In the genomic region with DNA sequence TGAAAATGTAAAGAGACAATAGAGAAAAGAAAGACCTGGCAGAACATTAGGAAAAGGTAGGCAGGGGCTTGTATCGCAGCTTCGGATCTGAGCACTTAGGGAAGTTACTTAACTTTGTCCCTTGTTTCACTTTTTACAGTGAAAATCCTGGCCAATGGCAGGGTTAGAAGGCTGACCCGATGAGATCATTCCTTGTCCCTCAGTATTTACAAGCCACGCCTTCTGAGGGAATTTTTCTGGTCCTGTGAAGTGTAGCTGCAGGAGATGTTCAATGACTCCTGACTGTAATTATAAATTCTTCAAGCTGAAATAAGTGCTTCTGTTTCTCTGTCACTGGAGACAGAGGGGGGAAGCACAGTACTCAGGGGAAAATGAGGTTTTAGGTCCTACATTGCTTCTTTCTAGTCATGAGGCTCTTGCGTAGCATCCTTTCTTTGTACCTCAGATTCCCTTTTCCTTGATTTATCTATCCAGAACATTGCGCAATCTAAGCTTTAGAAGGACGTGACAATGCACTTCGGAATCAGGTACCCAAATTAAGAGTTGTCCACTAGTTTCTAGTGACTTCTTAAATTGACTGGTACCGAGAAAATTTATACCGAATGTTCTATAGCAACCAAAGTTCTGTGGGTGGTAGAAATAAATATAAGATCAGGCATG, we compare ENCODE assay signal across 19 mouse cellular contexts.
"Had no signal": no experiment of that assay in that cellular context is flagged by ENCODE, and none has a peak within 500 bp of the region (broad histone marks: within the 10 kb centered on the region; RNA-seq: fewer than 3 reads in every experiment).

No protein-coding gene starts in this region.

- H3K36me3 ChIP-seq: intestine, embryonic 15.5 days; limb, embryonic 10.5 days; liver, embryonic 12.5 days; liver, embryonic 15.5 days; midbrain, embryonic 13.5 days; neural tube, embryonic 12.5 days; neural tube, embryonic 15.5 days; stomach, embryonic 15.5 days had no signal

- DNase-seq: kidney, adult 18-20 months; kidney, postnatal 10 days; kidney, postnatal 36 days; liver; lung, embryonic 14.5 days; retina, postnatal 1 day; right cerebral cortex, postnatal 25 days; spleen, adult 18-20 months; thymus, postnatal 25 days had no signal

- H3K27ac ChIP-seq: intestine, embryonic 15.5 days; limb, embryonic 10.5 days; limb, embryonic 13.5 days; liver, embryonic 12.5 days; liver, embryonic 15.5 days; macrophage; midbrain, embryonic 13.5 days; neural tube, embryonic 12.5 days; neural tube, embryonic 15.5 days; stomach, embryonic 15.5 days had no signal

- H3K4me1 ChIP-seq: intestine, embryonic 15.5 days; limb, embryonic 10.5 days; liver, embryonic 12.5 days; liver, embryonic 15.5 days; midbrain, embryonic 13.5 days; neural tube, embryonic 12.5 days; neural tube, embryonic 15.5 days; stomach, embryonic 15.5 days had no signal

- H3K27me3 ChIP-seq: intestine, embryonic 15.5 days; limb, embryonic 13.5 days; liver, embryonic 12.5 days; liver, embryonic 15.5 days; midbrain, embryonic 13.5 days; neural tube, embryonic 12.5 days; neural tube, embryonic 15.5 days; stomach, embryonic 15.5 days had no signal

- H3K9ac ChIP-seq: intestine, embryonic 15.5 days; limb, embryonic 13.5 days; liver, embryonic 12.5 days; liver, embryonic 15.5 days; lung, embryonic 14.5 days; midbrain, embryonic 13.5 days; neural tube, embryonic 12.5 days; neural tube, embryonic 15.5 days; stomach, embryonic 15.5 days had no signal

- H3K9me3 ChIP-seq: intestine, embryonic 15.5 days; limb, embryonic 10.5 days; limb, embryonic 13.5 days; liver, embryonic 12.5 days; liver, embryonic 15.5 days; midbrain, embryonic 13.5 days; neural tube, embryonic 12.5 days; neural tube, embryonic 15.5 days; stomach, embryonic 15.5 days had no signal

- H3K4me2 ChIP-seq: intestine, embryonic 15.5 days; limb, embryonic 13.5 days; liver, embryonic 12.5 days; liver, embryonic 15.5 days; lung, embryonic 14.5 days; midbrain, embryonic 13.5 days; neural tube, embryonic 12.5 days; neural tube, embryonic 15.5 days; stomach, embryonic 15.5 days had no signal

- ATAC-seq: intestine, embryonic 15.5 days; liver, embryonic 12.5 days; midbrain, embryonic 13.5 days had no signal

- H3K4me3 ChIP-seq: intestine, embryonic 15.5 days; limb, embryonic 10.5 days; limb, embryonic 13.5 days; liver, embryonic 12.5 days; liver, embryonic 15.5 days; midbrain, embryonic 13.5 days; neural tube, embryonic 12.5 days; neural tube, embryonic 15.5 days; stomach, embryonic 15.5 days had no signal
